Mouse (Mus musculus) testis, adult 2 months (tissue): ENCODE measurements around the gene Lypd5.

ENCODE experiments used
- CTCF ChIP-seq: fragments of 200-500 bp; IDR thresholded peaks from 2 replicates; pipeline ENCODE4 v1.5.1; 2012; ENCODE audit warnings: low read depth, mild to moderate bottlenecking, inconsistent platforms, low read length, moderate library complexity; ENCODE audit not compliant: control insufficient read depth, insufficient read depth, insufficient replicate concordance
- POLR2A ChIP-seq: fragments of 200-500 bp; IDR thresholded peaks from 2 replicates; pipeline ENCODE4 v1.6.1; 2012; ENCODE audit warnings: low read depth, mild to moderate bottlenecking, inconsistent platforms, low read length, moderate library complexity; ENCODE audit not compliant: control insufficient read depth

DNA sequence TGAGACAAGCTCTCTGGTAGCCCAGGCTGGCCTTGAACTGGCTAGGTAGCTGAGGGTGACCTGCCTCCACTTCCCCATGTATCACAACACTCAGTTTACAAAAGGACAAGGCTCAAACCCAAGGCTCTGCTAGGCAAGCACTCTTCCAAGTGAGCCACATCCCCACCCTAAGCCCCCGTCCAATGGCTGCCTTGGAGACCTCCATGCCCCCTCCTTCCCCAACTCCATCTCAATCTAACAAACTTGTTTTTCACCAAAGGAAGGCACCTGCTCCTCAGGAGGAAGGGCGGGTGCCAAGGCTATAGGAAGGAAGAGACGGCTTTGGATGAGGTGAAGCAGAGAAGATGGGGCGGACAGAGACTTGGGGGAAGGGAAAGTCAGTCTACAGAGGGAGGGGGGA lies 23.8 kb downstream of the Lypd5 start:
- TF ChIP-seq CTCF (no peak), POLR2A (no peak)
